Mouse (Mus musculus): ENCODE data around the gene Frmd5. TPM values are rescaled to one million over a fixed set of nuclear protein-coding genes. Genes with fewer than 3 reads are reported as not detected.

Gene Frmd5
- polyA plus RNA-seq, 1 experiment = 47.8 TPM

- Histone ChIP-seq H3K4me3 (ENCODE audit: insufficient read depth, low read length) (no peak overlapping the region), H3K4me1 (ENCODE audit: control insufficient read depth, insufficient read depth, low read length) (peaks cover 12% of the 10 kb centered on the region; the same call in 1 of the 2 replicates), H3K27ac (ENCODE audit: insufficient read depth, low read length) (peak overlapping the region; percentile 66)
- no peak for TF ChIP-seq CTCF (IDR thresholded peaks at IDR 0.05; ENCODE audit: extremely low read depth, insufficient read depth, low read length)
- TF ChIP-seq POLR2A (IDR thresholded peaks at IDR 0.05; ENCODE audit: extremely low read depth, insufficient read depth, low read length) = no peak
Observed at GRCm38 (mm10) chr2:121621262-121622163, 185.4 kb downstream of the Frmd5 start.

- peak overlapping the region; percentile 66; the same call in 1 of the 2 replicates for H3K27ac ChIP-seq (ENCODE audit: insufficient read depth, low read length)
Observed at GRCm38 (mm10) chr2:121620582-121621261, 186.2 kb downstream of the Frmd5 start.

GRCm38 (mm10) chr2:121615199-121615559 is 191.7 kb downstream of the Frmd5 start:
- H3K4me3 ChIP-seq (ENCODE audit: insufficient read depth, low read length) = no peak overlapping the region
- H3K4me1 ChIP-seq (ENCODE audit: control insufficient read depth, insufficient read depth, low read length) = peaks cover 6% of the 10 kb centered on the region
- TF ChIP-seq POLR2A (IDR thresholded peaks at IDR 0.05; ENCODE audit: extremely low read depth, insufficient read depth, low read length) = no peak
- H3K27ac ChIP-seq (ENCODE audit: insufficient read depth, low read length) = 0 out of 2 replicates have a peak overlapping the region, but pooled peaks have one; percentile 33

More at GRCm38 (mm10) chr2:121620582-121621261, 186.2 kb downstream of the Frmd5 start:
- H3K4me1 ChIP-seq (ENCODE audit: control insufficient read depth, insufficient read depth, low read length) = peaks cover 12% of the 10 kb centered on the region; the same call in 1 of the 2 replicates
- no peak overlapping the region for H3K4me3 ChIP-seq (ENCODE audit: insufficient read depth, low read length)
- TF ChIP-seq POLR2A (IDR thresholded peaks at IDR 0.05; ENCODE audit: extremely low read depth, insufficient read depth, low read length) (no peak), CTCF (IDR thresholded peaks at IDR 0.05; ENCODE audit: extremely low read depth, insufficient read depth, low read length) (no peak)

- Histone ChIP-seq H3K27ac (ENCODE audit: insufficient read depth, low read length) (0 out of 2 replicates have a peak overlapping the region, but pooled peaks have one; percentile 33), H3K4me1 (ENCODE audit: control insufficient read depth, insufficient read depth, low read length) (peaks cover 9% of the 10 kb centered on the region), H3K4me3 (ENCODE audit: insufficient read depth, low read length) (no peak overlapping the region)
- TF ChIP-seq POLR2A (IDR thresholded peaks at IDR 0.05; ENCODE audit: extremely low read depth, insufficient read depth, low read length) = no peak
- no peak for TF ChIP-seq CTCF (IDR thresholded peaks at IDR 0.05; ENCODE audit: extremely low read depth, insufficient read depth, low read length)
Observed at GRCm38 (mm10) chr2:121614483-121615198, 192.2 kb downstream of the Frmd5 start.

GRCm38 (mm10) chr2:121612112-121612511 is 194.8 kb downstream of the Frmd5 start:
- H3K4me3 ChIP-seq (ENCODE audit: insufficient read depth, low read length) = no peak overlapping the region
- TF ChIP-seq CTCF (IDR thresholded peaks at IDR 0.05; ENCODE audit: extremely low read depth, insufficient read depth, low read length) = no peak
- TF ChIP-seq POLR2A (IDR thresholded peaks at IDR 0.05; ENCODE audit: extremely low read depth, insufficient read depth, low read length) = no peak
- H3K27ac ChIP-seq (ENCODE audit: insufficient read depth, low read length) = no peak overlapping the region
- H3K4me1 ChIP-seq (ENCODE audit: control insufficient read depth, insufficient read depth, low read length) = peaks cover 15% of the 10 kb centered on the region

- peaks cover 15% of the 10 kb centered on the region for H3K4me1 ChIP-seq (ENCODE audit: control insufficient read depth, insufficient read depth, low read length)
- TF ChIP-seq CTCF (IDR thresholded peaks at IDR 0.05; ENCODE audit: extremely low read depth, insufficient read depth, low read length) (no peak), POLR2A (IDR thresholded peaks at IDR 0.05; ENCODE audit: extremely low read depth, insufficient read depth, low read length) (no peak)
- H3K27ac ChIP-seq (ENCODE audit: insufficient read depth, low read length) = no peak overlapping the region
- H3K4me3 ChIP-seq (ENCODE audit: insufficient read depth, low read length) = no peak overlapping the region
Observed at GRCm38 (mm10) chr2:121610008-121610884, 196.6 kb downstream of the Frmd5 start.

GRCm38 (mm10) chr2:121609141-121609724 is 197.7 kb downstream of the Frmd5 start:
- Histone ChIP-seq H3K4me3 (ENCODE audit: insufficient read depth, low read length) (no peak overlapping the region), H3K4me1 (ENCODE audit: control insufficient read depth, insufficient read depth, low read length) (peaks cover 10% of the 10 kb centered on the region), H3K27ac (ENCODE audit: insufficient read depth, low read length) (peak overlapping the region; percentile 62; the same call in 1 of the 2 replicates)
- TF ChIP-seq POLR2A (IDR thresholded peaks at IDR 0.05; ENCODE audit: extremely low read depth, insufficient read depth, low read length) (no peak), CTCF (IDR thresholded peaks at IDR 0.05; ENCODE audit: extremely low read depth, insufficient read depth, low read length) (no peak)

GRCm38 (mm10) chr2:121602397-121602796 is 204.5 kb downstream of the Frmd5 start:
- no peak overlapping the region for H3K4me3 ChIP-seq (ENCODE audit: insufficient read depth, low read length)
- TF ChIP-seq POLR2A (IDR thresholded peaks at IDR 0.05; ENCODE audit: extremely low read depth, insufficient read depth, low read length) (no peak), CTCF (IDR thresholded peaks at IDR 0.05; ENCODE audit: extremely low read depth, insufficient read depth, low read length) (no peak)
- no peaks in the 10 kb centered on the region for H3K4me1 ChIP-seq (ENCODE audit: control insufficient read depth, insufficient read depth, low read length)
- no peak overlapping the region for H3K27ac ChIP-seq (ENCODE audit: insufficient read depth, low read length)
